Mouse (Mus musculus): ENCODE results near the gene Zbtb48.
"Not testable (repeated sequence)": the region's sequence is repeated elsewhere in the genome, so short reads cannot be mapped to it uniquely, and the experiment has no call there.

Zbtb48 gene

DNA sequence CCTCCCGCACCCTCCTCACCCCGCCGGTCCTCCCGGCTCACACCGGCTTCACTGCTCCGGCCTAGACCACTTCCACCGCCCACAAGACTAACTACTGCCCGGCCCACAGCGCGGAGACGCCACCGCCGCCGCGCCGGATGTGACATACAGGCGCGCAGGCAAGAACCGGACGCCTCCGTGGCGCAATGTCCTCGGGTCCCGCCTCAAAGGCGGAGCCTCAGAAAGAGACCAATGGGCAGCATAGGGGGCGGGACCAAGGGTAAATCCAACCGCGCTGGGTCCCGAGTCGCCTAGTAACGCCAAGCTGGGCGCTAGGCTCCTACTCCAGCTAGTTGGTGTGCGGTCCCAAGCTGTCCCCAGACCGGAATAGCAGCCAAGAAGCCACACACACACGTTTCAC, at the start of gene Zbtb48:
Gene Zbtb48, minus strand, starts transcription at position 148 of the 400 bp plus-strand sequence.
- DNase-seq = peak; percentile 98

DNA sequence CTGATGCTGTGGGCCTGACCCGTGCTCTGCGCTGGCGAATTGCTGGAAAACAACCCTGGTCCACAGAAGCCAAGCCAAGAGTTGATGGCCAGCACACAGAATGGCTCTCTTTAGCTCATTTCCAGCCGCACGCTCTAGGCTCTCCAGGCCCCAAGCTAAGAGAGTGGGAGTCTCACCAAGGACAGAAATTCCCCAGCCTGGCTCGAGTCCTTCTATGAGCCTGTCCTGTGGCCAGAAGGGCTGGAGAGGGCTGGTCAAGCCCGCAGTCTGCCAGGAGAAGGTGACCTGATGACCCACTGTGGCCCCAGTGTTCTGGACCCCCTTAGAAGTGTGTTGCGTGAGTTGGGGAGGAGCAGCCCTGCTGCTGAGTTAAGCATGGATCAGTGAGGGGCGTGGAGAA, 49.7 kb upstream of the Zbtb48 start:
- DNase-seq = no peak

DNA sequence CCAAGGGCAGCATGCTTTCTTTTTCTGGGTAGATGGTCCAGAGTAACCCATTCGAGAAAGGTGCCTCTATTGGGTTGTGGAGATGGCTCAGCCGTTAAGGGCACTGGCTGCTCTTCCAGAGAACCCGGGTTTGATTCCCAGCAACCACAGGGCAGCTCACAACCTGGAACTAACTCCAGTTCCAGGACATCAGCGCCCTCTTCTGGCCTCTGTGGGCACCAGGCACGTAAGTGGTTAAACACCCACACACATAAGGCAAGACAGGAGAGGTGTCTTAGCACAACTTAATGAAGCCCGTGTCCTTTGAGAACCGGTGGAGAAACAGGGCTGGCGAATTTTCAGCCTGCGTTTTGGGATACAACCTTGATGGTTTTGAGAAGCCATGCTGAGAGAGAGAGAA, 47.1 kb upstream of the Zbtb48 start:
- no peak for DNase-seq

DNA sequence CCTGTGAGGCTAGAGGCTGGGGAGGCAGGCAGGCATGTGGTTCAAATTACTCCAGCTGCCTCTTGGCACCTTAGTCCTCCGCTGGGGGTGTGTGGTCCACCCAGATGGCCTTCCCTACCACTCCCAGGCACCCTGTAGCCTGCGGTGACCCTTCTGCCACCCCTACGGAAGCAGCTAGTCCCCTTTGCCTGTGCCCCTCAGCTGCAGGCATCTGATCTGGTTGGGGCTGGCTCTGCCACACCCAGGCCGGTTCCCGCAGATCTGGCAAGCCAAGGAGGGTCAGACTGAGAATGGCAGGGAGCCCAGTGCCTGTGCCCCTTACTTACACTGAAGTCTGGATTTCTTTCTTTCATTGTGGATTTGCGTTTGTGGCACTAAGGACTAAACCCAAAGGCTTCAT, 46.2 kb upstream of the Zbtb48 start:
- no peak for DNase-seq

DNA sequence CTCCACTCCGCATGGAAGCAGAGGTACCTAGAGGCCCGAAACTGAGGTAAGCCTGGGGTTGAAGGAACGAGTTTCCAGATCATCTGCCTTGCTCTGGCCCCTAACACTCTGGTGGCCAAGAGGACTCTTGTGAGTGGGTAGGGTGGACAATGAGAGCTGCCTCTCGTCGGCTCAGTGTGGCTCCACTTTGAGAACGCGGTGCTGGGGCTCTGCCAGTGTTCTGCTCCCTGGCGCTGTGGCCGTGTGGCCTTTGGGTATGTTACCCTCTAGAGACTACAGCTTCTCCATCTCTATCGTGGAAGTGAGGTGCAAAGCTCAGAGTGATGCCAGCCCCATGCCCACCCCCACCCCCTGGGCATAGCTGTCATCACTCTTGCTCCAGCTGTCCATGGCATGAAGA, 45.2 kb upstream of the Zbtb48 start:
- peak; percentile 18 to 38 for DNase-seq

DNA sequence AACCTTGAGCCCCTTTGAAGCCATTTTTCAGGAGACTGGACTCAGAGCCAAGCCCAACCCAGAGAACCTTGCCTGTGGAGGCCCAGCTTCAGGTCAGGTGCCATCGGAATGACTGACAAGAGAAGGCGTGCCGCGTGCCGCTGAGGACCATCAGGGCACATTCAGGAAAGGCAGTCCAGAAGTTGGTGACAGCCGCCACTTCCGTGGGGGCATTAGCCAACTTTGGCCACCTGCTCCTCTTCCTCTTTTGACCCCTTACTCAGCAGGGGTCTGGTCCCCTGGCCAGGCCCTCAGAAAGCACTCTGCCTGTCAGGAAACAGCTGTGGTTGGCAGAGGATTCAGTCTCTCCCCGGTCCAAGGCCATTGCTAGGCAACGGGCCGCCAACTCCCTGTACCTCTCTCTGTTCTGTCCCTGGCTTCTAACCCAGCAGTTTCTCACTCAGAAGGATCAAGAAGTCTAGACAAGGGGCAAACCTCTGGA, 44.7 kb upstream of the Zbtb48 start, which contains the start of gene Plekhg5:
Gene Plekhg5, plus strand, starts transcription at position 378 of the 481 bp plus-strand sequence.
- DNase-seq = peak; percentile 62 to 82

DNA sequence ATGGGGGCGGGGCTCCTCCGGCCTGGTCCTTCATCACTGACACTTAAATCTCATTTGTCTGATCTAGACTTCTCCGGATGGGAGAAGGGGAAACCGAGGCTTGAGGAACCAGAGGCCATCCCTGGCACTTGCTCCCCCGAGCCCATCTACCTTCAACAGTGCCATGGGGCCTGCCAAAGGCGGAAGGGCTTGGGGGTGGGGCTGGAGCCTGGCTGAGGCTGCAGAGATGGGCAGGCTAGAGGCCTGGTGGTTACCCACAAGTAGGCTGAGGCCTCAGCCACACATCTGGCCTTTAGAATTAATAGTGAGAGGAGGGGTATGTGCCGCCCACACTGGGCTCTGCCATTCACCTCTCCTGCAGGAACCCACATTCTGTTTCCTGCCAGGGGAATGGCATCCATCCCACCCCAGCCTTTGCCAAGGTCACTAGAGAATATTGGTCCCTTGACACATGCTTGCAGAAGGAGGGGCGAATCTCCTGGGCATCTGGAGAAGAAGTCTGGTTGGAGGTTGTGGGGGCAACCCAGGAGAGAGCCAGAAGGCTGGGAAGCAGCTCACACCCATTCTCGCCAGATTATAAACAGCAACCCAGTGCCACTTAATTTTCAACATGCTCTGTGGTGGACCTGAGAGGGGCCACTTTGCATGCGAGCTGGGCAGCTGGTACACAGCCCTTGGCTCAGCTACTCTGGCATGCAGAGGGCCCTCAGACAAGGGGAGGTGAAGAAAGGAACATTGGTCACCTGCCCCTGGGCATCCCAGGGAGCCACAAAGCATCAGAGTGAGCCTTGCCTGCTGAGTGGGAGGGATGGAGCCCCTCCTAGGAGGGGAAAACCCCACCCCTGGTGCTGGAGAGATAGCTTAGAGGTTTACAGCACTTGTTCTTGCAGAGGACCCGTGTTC, 43.3 kb upstream of the Zbtb48 start:
- peak in 1 of 2 experiments; percentile 66 for DNase-seq

DNA sequence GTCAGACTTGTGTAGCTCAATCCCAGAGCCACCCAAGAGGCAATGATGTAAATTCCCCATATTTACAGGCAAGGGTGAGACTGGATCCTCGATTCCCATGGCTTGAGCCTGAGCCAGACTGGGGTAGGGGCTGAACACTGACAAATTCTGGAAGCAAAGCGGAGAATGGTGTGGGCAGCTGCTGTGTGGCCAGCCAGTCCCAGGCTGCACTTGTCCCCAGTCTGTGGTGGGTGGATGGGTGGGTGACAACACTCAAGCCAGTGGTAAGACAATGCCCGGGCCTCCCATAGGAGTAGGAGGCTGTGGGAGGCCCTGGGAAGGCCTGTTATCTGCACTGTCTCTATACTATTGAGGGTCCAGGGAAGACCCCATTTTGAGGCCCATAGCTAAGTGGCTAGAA, 41.8 kb upstream of the Zbtb48 start:
- DNase-seq = no peak

DNA sequence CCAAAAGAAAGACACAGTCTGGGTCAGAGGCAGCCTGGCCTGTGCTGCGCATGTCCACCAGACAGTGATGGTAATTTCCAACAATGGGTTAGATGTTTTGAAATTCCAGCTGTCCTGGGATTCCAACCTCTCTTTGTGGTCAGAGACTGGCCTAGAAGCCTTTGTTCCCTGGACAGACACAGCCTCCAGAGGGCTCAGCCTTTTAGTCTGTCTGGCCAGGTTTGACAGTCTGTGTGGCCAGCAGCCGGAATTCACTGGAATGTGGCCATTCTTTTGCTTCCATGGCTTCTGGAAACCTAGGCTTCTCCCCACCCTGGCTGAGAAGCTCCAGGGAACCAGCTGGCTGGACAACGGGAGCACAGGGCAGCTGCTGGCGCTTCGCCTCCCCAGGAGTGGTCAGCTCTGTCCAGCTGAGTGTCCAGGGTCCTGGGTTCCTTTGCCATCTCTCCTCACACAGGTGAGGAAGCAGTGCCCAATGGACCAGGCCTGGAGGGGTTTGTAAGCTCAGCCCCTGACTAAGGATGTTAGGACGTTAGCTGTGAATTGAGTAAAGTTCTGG, 40.8 kb upstream of the Zbtb48 start:
- no peak for DNase-seq

DNA sequence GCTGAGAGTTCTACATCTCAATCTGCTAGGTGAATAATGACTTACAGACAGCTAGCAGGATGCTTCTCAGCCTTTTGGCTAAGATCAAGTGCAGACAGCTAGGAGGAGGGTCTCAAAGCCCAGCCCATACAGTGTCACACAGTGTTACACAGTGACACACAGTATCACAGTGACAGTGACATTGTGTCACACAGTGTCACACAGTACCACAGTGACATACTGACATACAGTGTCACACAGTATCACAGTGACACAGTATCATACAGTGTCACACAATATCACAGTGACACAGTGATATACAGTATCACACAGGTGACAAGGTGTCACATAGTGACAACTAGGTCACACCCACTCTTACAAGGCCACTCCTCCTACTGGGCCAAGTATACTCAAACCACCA, 39.8 kb upstream of the Zbtb48 start:
- DNase-seq = no peak

DNA sequence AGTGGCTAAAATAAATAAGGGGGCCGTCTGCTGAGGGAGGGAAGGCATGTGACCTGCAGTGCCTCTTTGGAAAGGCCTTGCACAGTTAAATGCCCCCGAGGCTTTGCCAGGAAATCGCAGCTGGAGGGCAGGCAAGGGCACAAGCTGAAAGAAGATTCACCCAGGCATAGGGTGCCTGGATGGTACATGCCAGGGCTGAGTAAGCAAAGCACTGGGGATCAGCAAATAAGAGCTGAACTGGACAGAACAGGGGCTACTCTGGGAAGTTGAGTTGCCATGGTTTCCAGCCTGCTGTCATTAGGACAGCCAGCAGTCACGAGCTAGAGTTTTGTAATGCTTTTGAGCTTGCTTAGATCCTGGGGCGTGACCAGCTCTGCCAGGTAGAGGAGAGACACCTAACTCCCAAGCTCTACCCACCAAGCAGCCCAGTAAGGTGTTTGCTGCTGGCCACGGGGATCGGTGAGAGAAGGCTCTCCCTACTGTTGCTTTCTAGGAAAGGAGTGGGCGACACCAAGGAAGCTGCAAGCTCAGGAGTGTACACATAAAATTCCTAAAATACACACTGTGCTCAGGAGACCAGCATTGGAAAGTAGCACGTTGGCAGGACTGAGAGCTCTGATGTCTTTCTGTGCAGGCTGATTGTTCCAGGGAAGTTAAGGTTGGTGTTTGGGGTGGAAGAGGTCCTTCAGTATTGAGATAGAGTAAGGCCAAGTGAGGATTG, 35.1 kb upstream of the Zbtb48 start:
- DNase-seq = peak in 1 of 2 experiments; percentile 37

DNA sequence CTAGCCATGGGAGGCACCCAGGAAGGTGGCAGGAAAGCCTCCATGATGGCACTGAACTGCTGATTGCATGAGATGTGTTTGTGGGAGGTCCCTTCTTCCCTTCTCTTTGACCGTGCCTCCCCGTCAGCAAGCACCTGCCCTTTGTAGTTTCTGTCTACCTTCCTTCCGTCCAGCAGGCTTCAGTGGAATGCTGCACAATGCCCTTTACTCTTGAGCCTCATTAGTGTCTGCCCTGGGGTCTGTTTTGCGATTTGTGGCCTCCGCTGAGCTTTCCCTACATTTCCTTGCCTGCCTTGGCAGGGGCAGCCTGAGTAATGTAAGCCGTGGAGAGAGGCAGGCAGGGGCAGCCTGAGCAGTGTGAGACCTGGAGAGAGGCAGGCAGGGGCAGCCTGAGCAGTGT, 17.1 kb upstream of the Zbtb48 start:
- no peak for DNase-seq

DNA sequence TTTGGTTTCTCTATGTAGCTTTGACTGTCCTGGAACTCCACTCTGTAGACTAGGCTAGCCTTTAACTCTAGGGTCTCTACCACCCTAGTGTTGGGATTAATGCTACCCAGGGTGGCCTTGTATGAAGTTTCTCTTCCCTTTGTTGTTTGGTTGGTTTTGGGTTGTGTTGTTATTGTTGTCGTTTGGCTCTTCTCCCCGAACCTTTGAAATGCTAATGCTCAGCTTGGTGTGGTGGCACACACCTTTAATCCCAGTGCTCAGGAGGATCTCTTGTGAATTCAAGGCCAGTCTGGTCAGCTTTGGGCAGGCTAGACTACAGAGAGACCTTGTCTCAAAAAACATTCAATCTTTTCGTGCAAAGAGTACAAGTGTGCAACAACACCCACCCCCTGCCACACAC, 15.7 kb upstream of the Zbtb48 start:
- DNase-seq = no peak

DNA sequence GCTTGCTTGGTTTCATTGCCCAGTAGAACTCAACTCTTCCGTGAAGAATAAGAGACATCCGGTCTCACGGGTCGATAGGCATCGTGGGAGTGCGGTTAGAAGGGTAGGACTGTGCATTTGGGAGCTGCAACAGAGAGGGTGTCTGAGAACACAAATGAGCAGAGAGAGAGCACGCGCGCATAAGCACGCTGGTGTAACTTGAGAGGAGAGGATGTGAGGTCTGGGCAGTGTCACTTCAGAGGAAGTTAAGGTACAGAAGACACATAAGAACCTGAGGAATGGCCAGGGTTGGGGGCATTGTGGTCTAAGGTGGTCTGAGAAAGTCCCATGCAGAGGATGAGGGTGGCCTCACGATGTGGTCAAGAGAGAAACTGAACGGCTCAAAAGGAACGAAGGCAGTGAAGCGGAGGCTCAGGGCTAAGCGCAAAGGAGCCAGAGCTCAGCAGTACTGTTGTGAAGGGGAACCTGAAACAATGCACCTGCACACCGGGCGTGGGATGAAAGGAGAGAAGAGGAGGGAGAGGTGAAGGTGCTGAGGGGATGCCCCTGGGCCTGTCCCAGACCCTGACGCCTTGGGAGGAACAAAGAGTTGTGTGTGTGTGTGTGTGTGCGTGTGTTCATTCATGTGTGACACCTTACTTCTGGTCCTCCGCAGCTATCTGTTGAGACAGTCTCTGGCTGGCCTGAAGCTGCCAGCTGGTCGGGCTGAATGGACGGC, 14.6 kb upstream of the Zbtb48 start:
- no peak for DNase-seq

DNA sequence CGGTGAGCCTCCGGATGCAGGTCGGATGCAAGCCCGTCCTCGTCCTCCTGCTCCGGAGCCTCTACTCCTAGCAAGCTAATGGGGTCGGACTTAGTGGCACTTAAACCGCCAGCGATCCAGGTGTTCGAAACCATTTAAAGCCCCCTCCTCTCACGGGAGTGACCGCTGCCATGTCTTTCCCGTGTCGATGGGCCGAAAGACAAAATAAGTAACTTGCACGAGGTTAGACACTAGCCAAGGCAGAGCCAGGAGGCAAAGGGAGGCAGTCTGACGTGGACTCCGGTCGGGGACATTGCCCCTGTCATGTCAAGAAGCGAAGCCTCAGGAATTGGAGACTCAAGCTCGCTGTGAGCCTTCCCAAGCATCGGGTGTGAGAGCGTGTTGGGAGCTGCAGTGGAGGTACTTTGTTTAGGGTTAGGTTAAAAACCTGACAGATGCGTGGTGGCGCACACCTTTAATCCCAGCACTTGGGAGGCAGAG, 12.4 kb upstream of the Zbtb48 start:
- no peak for DNase-seq

DNA sequence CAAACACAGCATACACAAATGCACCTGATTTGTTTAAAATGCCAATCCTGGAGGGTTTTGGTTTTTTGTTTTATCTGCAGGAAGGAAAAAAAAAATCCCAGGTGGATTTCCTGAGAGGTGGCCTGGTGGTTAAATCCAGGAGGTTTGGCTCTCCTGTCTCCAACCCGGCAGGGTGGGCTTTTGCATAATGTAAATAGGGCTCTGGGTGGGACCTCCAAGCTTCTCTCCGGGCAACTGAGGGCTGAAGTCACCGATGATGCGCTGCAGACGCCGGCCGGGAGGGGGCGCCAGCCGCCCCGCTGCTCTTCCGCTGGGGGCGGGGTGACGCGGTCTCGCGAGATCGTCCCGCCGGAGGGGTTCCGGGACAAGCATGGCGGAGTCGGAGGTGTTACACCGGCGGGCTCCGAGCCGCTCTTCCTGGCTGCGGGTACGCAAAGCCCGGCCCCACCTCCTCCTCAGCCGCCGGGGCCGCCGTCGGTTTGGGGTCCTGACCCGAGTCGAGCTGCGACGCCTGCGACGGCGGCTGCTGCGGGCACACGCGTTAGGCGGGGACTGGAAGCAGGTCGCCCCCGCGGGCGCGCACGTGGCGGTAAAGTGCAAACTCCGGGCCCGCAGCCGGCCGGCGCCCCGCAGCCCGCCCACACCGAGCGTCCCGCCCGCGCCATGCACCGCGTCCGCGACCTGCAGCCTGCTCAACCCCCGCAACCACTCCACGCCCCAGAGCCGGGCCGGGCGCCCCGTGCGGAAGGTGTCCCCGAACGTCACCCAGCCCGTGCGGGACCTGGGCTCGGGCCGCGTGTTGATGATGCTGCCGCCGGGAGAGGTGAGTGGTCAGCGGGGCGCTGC, 11.7 kb upstream of the Zbtb48 start, which contains the start of gene Nol9:
Gene Nol9, plus strand, starts transcription at position 337 of the 846 bp plus-strand sequence.
- peak; percentile 95 to 96 for DNase-seq

DNA sequence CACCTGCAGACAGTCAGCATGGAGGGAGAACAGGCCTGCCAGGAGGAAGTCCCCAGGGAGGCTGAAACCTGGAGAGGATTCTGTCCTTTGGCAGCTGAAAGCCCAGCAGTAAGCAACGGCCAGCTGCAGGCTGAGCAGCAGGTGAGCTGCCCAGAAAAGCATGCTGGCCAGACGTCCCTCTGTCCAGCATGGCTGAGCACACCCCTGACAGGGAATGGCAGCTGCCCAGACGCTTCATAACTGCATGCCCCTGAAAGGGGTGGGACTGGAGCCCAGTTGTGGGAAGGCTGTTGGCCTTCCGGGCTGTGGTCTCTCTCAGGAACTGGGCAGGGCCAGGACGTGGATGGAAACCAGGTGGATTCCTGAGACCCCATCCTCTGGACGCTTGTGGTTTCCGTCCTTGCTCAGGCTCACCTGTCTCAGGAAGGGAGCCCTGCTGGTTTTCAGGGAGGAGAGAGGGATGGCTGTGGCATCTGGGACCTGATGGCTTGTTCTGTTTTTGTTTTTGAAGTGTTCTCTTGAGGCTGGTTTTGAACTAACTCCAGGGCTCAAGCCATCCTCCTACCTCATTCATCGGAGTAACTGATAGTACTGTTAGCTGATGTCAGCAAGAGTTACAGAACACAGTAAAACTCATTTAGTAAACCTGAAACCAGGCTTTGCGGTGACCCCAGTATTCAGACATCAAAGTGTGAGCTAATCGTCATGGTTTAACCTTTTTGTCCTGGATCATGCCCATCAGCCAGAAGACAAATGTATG, 10.9 kb upstream of the Zbtb48 start, which contains the start of gene Tas1r1:
Gene Tas1r1, minus strand, starts transcription at position 344 of the 760 bp plus-strand sequence.
- no peak for DNase-seq

DNA sequence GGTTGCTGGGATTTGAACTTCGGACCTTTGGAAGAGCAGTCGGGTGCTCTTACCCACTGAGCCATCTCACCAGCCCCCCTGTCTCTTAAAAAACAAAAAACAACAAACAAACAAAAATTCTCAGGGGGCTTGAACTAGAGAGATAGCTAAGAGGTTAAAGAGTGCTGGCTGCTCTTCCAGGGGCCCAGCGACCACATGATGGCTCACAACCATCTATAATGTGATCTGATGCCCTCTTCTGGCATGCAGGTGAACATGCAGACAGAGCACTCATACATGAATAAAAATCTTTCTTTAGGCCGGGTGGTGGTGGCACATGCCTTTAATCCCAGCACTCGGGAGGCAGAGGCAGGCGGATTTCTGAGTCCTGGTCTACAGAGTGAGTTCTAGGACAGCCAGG, 9.0 kb upstream of the Zbtb48 start:
- not testable (repeated sequence) for DNase-seq

DNA sequence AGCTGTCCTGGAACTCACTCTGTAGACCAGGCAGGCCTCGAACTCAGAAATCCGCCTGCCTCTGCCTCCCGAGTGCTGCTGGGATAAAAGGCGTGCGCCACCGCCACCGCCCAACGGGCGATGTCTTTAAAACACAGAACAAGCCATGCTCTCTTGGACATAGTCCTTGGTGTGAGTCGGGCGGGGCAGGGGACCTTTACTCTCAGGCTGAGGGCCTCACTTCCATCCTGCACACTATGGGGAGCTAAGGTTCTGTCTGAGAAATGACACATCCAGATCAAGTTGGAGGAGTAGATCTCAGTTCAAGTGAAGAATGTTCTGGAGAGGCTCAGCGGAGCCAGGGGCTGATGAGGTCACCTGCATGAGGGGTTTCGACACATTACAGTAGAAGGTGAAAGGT, 5.5 kb upstream of the Zbtb48 start:
- no peak for DNase-seq

DNA sequence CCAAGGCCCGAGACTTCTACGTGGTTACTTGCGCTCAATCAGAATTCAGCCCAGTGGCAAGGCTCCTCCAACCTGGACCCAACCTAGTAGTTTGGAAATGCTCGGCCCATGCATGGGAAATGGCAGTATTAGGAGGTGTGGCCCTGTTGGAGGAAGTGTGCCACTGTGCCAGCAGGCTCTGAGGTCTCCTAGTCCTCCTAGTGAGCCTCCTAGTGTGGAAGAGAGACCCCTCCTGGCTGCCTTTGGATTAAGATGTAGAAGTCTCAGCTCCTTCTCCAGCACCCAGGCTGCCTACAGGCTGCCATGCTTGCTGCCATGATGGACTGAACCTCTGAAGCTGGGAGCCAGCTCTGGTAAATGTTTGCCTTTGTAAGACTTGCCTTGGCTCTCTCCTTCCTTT, 2.5 kb upstream of the Zbtb48 start:
- peak in 1 of 2 experiments; percentile 43 for DNase-seq

DNA sequence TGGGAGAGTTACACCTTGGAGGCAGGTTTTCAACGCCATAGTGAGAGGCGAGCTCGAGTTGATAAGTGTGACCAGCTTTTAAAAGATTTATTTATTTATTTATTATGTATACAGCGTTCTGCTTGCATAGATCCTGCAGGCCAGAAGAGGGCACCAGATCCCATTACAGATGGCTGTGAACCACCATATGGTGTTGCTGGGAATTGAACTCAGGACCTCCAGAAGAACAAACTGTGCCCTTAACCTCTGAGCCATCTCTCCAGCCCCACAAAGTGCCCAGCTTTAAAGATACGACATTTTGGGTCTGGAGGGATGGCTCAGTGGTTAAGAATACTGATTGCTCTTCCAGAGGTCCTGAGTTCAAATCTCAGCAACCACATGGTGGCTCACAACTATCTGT, 1.6 kb upstream of the Zbtb48 start:
- DNase-seq = peak in 1 of 2 experiments; percentile 44
